Mouse (Mus musculus) cerebellum, postnatal 4 days (tissue): ENCODE data around the gene Hspb7.
A peak's percentile ranks its signal among the peaks of the same experiment; 100 is the strongest.

Source experiments
- DNase-seq, 2 experiments: peaks; one replicate each; pipeline ENCODE4 v3.0.0; 2022; ENCODE audit warnings: low spot score in 2 of 2, mixed read lengths in 1 of 2

Hspb7 gene

GRCm38 (mm10) chr4:141420192-141420829 is at the start of gene Hspb7:
Gene Hspb7 (plus strand): TSS chr4:141420779.
- DNase-seq: no peak

GRCm38 (mm10) chr4:141372426-141372825 is 48.2 kb upstream of the Hspb7 start:
- DNase-seq: no peak

GRCm38 (mm10) chr4:141379674-141380073 is 40.9 kb upstream of the Hspb7 start:
- no peak for DNase-seq

- DNase-seq: no peak
Observed at GRCm38 (mm10) chr4:141382406-141382805, 38.2 kb upstream of the Hspb7 start.

GRCm38 (mm10) chr4:141385275-141385674 is 35.3 kb upstream of the Hspb7 start:
- DNase-seq: peak in 1 of 2 experiments; percentile 42

- DNase-seq: no peak
Observed at GRCm38 (mm10) chr4:141386150-141386549, 34.4 kb upstream of the Hspb7 start.

GRCm38 (mm10) chr4:141387093-141387784 is 33.3 kb upstream of the Hspb7 start:
- DNase-seq: peak; percentile 52 to 78

- no peak for DNase-seq
Observed at GRCm38 (mm10) chr4:141387933-141388332, 32.6 kb upstream of the Hspb7 start.

GRCm38 (mm10) chr4:141389366-141390150 is 31.0 kb upstream of the Hspb7 start:
- DNase-seq: no peak

- no peak for DNase-seq
Observed at GRCm38 (mm10) chr4:141391293-141391692, 29.3 kb upstream of the Hspb7 start.

GRCm38 (mm10) chr4:141394751-141395150 is 25.8 kb upstream of the Hspb7 start:
- no peak for DNase-seq

- no peak for DNase-seq
Observed at GRCm38 (mm10) chr4:141397861-141398260, 22.7 kb upstream of the Hspb7 start.

GRCm38 (mm10) chr4:141398545-141398944 is 22.0 kb upstream of the Hspb7 start, which contains the start of gene Clcnka:
Gene Clcnka (minus strand): TSS chr4:141398724.
- DNase-seq: no peak

GRCm38 (mm10) chr4:141400171-141400570 is 20.4 kb upstream of the Hspb7 start:
- no peak for DNase-seq

- peak; percentile 94 for DNase-seq
Observed at GRCm38 (mm10) chr4:141404518-141405313, 15.9 kb upstream of the Hspb7 start.

- no peak for DNase-seq
Observed at GRCm38 (mm10) chr4:141405314-141405622, 15.3 kb upstream of the Hspb7 start.

- no peak for DNase-seq
Observed at GRCm38 (mm10) chr4:141406516-141407299, 13.9 kb upstream of the Hspb7 start.

GRCm38 (mm10) chr4:141408577-141408976 is 12.0 kb upstream of the Hspb7 start:
- no peak for DNase-seq

- no peak for DNase-seq
Observed at GRCm38 (mm10) chr4:141411430-141411992, 9.1 kb upstream of the Hspb7 start.

GRCm38 (mm10) chr4:141415924-141416323 is 4.7 kb upstream of the Hspb7 start, which contains the start of gene Clcnkb:
Gene Clcnkb (minus strand): TSS chr4:141416014.
- no peak for DNase-seq
